Mouse (Mus musculus): ENCODE measurements around the gene Sowahc. TPM values are rescaled to one million over a fixed set of nuclear protein-coding genes. Genes with fewer than 3 reads are reported as not detected.

The Sowahc gene
- polyA plus RNA-seq, 1 experiment from 2014 or later, result 2.5 TPM

DNA sequence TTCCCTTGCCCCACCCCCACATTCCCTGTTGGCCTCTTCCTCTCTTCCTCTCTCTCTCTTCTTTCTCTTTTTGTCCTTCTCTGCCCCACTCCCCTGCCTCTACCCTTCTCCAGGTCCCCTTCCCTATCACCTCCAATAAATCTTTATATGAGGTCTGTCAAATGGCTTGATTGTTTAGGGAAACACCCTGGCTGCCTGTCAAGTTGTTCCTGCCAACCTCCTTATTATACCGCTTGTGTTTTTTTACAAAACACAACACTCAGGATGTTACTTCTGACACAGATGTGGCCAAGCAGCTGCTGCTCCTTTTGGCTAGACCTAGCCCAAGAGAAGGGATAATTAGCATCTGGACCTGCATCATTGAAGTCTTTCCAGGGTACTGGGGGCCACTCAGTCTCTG is 40.3 kb downstream of the Sowahc start:
- Histone ChIP-seq H3K36me3 (ENCODE audit: control insufficient read depth, insufficient read depth) (no peaks in the 10 kb centered on the region), H3K27me3 (ENCODE audit: control insufficient read depth, insufficient read depth, low read depth, low read length) (no peaks in the 10 kb centered on the region), H3K9me3 (replicated peaks; ENCODE audit: control insufficient read depth, low read length) (no peaks in the 10 kb centered on the region), H3K27ac (ENCODE audit: low read length) (no peak overlapping the region), H3K4me1 (ENCODE audit: control insufficient read depth, low read depth, low read length) (peaks cover 15% of the 10 kb centered on the region), H3K9ac (ENCODE audit: low read depth, low read length) (no peak overlapping the region), H3K4me2 (ENCODE audit: low read depth, low read length) (no peak overlapping the region), H3K4me3 (ENCODE audit: low read depth, low read length) (no peak overlapping the region)
- ATAC-seq (ENCODE audit: low read depth), result no peak
- 61% methylated on average over 1 of the region's 1 CpGs for WGBS (ENCODE audit: insufficient replicate concordance)

DNA sequence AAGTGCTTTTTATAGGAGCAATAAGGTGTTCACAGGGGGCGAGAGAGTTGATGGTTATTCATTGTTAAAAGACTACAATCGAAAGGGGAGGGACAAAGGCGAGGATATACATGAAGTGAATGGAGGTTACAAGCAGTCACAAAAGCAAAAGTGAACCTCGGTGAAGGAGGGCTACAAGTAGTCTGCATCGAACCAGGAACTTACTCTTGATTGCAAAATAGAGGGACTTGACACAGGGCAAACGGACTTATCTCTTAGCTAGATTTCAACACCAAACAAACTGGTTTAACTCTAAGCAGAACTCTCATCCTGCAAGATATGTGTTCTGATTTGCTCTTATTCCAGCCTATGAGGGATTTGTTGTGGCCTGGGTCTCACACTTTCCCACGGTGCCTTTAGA is 41.2 kb downstream of the Sowahc start:
- ATAC-seq (ENCODE audit: low read depth), result no peak
- Histone ChIP-seq H3K27me3 (ENCODE audit: control insufficient read depth, insufficient read depth, low read depth, low read length) (no peaks in the 10 kb centered on the region), H3K27ac (ENCODE audit: low read length) (0 out of 2 replicates have a peak overlapping the region, but pooled peaks have one; percentile 27), H3K9me3 (replicated peaks; ENCODE audit: control insufficient read depth, low read length) (no peaks in the 10 kb centered on the region), H3K4me1 (ENCODE audit: control insufficient read depth, low read depth, low read length) (peaks cover 15% of the 10 kb centered on the region), H3K9ac (ENCODE audit: low read depth, low read length) (no peak overlapping the region), H3K36me3 (ENCODE audit: control insufficient read depth, insufficient read depth) (no peaks in the 10 kb centered on the region), H3K4me2 (ENCODE audit: low read depth, low read length) (no peak overlapping the region), H3K4me3 (ENCODE audit: low read depth, low read length) (no peak overlapping the region)
- 42% methylated on average over 7 of the region's 7 CpGs for WGBS (ENCODE audit: insufficient replicate concordance)

DNA sequence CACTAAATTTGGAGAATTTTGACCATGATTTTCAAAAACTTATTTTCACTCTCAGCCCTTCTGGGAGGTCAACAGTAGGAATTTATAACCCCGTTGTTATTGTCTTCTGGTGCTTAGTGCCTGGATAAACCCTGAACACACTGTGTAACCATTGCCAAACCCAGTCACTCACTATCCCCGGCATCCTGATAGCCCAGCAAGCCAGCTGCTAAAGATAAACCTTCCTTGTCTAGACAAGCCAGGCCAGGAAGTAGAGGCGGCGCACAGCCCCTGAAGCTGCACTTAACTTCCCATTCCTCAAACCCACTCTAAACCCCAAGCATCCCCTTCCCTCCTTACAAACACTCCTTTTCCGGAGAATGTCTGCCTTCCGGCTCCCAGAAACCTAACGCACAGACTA is 43.3 kb downstream of the Sowahc start:
- WGBS (ENCODE audit: insufficient replicate concordance), result 3% methylated on average over 7 of the region's 7 CpGs
- no peaks in the 10 kb centered on the region for H3K36me3 ChIP-seq (ENCODE audit: control insufficient read depth, insufficient read depth)
- H3K4me2 ChIP-seq (ENCODE audit: low read depth, low read length), result no peak overlapping the region
- H3K27me3 ChIP-seq (ENCODE audit: control insufficient read depth, insufficient read depth, low read depth, low read length), result no peaks in the 10 kb centered on the region
- H3K4me3 ChIP-seq (ENCODE audit: low read depth, low read length), result no peak overlapping the region
- H3K9me3 ChIP-seq (replicated peaks; ENCODE audit: control insufficient read depth, low read length), result no peaks in the 10 kb centered on the region
- no peak overlapping the region for H3K9ac ChIP-seq (ENCODE audit: low read depth, low read length)
- H3K4me1 ChIP-seq (ENCODE audit: control insufficient read depth, low read depth, low read length), result peaks cover 15% of the 10 kb centered on the region
- H3K27ac ChIP-seq (ENCODE audit: low read length), result peak overlapping the region; percentile 65; the same call in 1 of the 2 replicates
- peak; percentile 31; the same call in 1 of the 2 replicates for ATAC-seq (ENCODE audit: low read depth)

GRCm38 (mm10) chr10:59265674-59266073 is 43.9 kb downstream of the Sowahc start:
- Histone ChIP-seq H3K27ac (ENCODE audit: low read length) (peak overlapping the region; percentile 73), H3K4me3 (ENCODE audit: low read depth, low read length) (no peak overlapping the region), H3K27me3 (ENCODE audit: control insufficient read depth, insufficient read depth, low read depth, low read length) (no peaks in the 10 kb centered on the region), H3K36me3 (ENCODE audit: control insufficient read depth, insufficient read depth) (no peaks in the 10 kb centered on the region), H3K9ac (ENCODE audit: low read depth, low read length) (no peak overlapping the region), H3K4me2 (ENCODE audit: low read depth, low read length) (0 out of 2 replicates have a peak overlapping the region, but pooled peaks have one; percentile 11), H3K9me3 (replicated peaks; ENCODE audit: control insufficient read depth, low read length) (no peaks in the 10 kb centered on the region), H3K4me1 (ENCODE audit: control insufficient read depth, low read depth, low read length) (peaks cover 15% of the 10 kb centered on the region)
- no peak for ATAC-seq (ENCODE audit: low read depth)
- WGBS (ENCODE audit: insufficient replicate concordance), result 18% methylated on average over 4 of the region's 4 CpGs

- H3K4me2 ChIP-seq (ENCODE audit: low read depth, low read length), result 0 out of 2 replicates have a peak overlapping the region, but pooled peaks have one; percentile 11
- no peak overlapping the region for H3K4me3 ChIP-seq (ENCODE audit: low read depth, low read length)
- ATAC-seq (ENCODE audit: low read depth), result peak; percentile 39; the same call in 1 of the 2 replicates
- H3K9ac ChIP-seq (ENCODE audit: low read depth, low read length), result no peak overlapping the region
- H3K27ac ChIP-seq (ENCODE audit: low read length), result peak overlapping the region; percentile 73
- WGBS (ENCODE audit: insufficient replicate concordance), result 55% methylated on average over 1 of the region's 1 CpGs
- no peaks in the 10 kb centered on the region for H3K9me3 ChIP-seq (replicated peaks; ENCODE audit: control insufficient read depth, low read length)
- peaks cover 15% of the 10 kb centered on the region for H3K4me1 ChIP-seq (ENCODE audit: control insufficient read depth, low read depth, low read length)
- H3K36me3 ChIP-seq (ENCODE audit: control insufficient read depth, insufficient read depth), result no peaks in the 10 kb centered on the region
- H3K27me3 ChIP-seq (ENCODE audit: control insufficient read depth, insufficient read depth, low read depth, low read length), result no peaks in the 10 kb centered on the region
These were observed 44.3 kb downstream of the Sowahc start for GRCm38 (mm10) chr10:59266097-59266496.

GRCm38 (mm10) chr10:59267275-59267674 is 45.5 kb downstream of the Sowahc start:
- no peak overlapping the region for H3K27ac ChIP-seq (ENCODE audit: low read length)

DNA sequence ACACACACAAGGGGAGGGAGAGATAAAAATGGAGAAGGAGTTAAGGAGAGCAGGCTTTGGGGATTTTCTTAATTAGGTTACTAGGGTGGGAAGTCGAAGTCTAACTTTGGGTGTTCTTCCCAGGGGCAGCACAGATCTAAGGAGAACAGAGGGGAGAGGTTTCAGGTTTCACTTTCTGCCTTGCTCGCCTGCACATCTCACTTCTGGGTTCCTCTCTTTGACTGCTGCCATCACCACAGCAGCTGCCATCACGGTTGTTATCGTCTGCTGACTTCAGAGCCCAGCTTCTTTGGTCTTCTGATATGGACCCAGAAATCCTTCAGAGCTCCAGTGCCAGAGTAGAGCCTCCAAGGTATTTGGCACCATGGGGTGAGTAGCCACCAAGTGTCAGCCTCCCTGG is 46.4 kb downstream of the Sowahc start:
- Histone ChIP-seq H3K27ac (ENCODE audit: low read length) (no peak overlapping the region), H3K4me2 (ENCODE audit: low read depth, low read length) (no peak overlapping the region)

More at GRCm38 (mm10) chr10:59267275-59267674, 45.5 kb downstream of the Sowahc start:
- Histone ChIP-seq H3K4me1 (ENCODE audit: control insufficient read depth, low read depth, low read length) (peaks cover 15% of the 10 kb centered on the region), H3K4me2 (ENCODE audit: low read depth, low read length) (no peak overlapping the region), H3K9ac (ENCODE audit: low read depth, low read length) (no peak overlapping the region), H3K36me3 (ENCODE audit: control insufficient read depth, insufficient read depth) (no peaks in the 10 kb centered on the region), H3K27me3 (ENCODE audit: control insufficient read depth, insufficient read depth, low read depth, low read length) (no peaks in the 10 kb centered on the region), H3K9me3 (replicated peaks; ENCODE audit: control insufficient read depth, low read length) (no peaks in the 10 kb centered on the region), H3K4me3 (ENCODE audit: low read depth, low read length) (no peak overlapping the region)
- WGBS (ENCODE audit: insufficient replicate concordance), result 62% methylated on average over 2 of the region's 2 CpGs
- ATAC-seq (ENCODE audit: low read depth), result no peak

DNA sequence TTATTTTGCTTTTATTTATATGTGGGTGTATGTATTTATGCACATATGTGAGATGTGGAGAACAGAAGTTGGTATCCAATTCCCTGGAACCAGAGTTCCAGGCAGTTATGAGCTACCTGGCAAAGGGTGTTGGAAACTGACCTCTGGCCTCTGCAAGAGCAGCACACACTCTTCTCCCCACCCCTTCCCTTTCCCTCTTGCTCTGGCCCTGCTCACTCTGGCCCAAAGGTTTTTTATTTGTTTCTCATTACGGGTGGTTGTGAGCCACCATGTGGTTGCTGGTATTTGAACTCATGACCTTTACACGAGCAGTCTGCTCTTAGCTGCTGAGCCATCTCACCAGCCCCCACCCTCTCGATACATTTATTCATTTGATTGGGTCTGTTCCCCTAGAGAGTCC is 47.0 kb downstream of the Sowahc start:
- Histone ChIP-seq H3K9ac (ENCODE audit: low read depth, low read length) (no peak overlapping the region), H3K27ac (ENCODE audit: low read length) (no peak overlapping the region), H3K4me2 (ENCODE audit: low read depth, low read length) (no peak overlapping the region), H3K36me3 (ENCODE audit: control insufficient read depth, insufficient read depth) (no peaks in the 10 kb centered on the region), H3K9me3 (replicated peaks; ENCODE audit: control insufficient read depth, low read length) (no peaks in the 10 kb centered on the region), H3K4me1 (ENCODE audit: control insufficient read depth, low read depth, low read length) (peaks cover 12% of the 10 kb centered on the region), H3K4me3 (ENCODE audit: low read depth, low read length) (no peak overlapping the region), H3K27me3 (ENCODE audit: control insufficient read depth, insufficient read depth, low read depth, low read length) (no peaks in the 10 kb centered on the region)
- ATAC-seq (ENCODE audit: low read depth), result no peak
- 44% methylated on average over 3 of the region's 3 CpGs for WGBS (ENCODE audit: insufficient replicate concordance)

More for the DNA sequence above, 46.4 kb downstream of the Sowahc start:
- H3K9ac ChIP-seq (ENCODE audit: low read depth, low read length), result no peak overlapping the region
- no peaks in the 10 kb centered on the region for H3K9me3 ChIP-seq (replicated peaks; ENCODE audit: control insufficient read depth, low read length)
- no peak overlapping the region for H3K4me3 ChIP-seq (ENCODE audit: low read depth, low read length)
- WGBS (ENCODE audit: insufficient replicate concordance), result 40% methylated on average over 4 of the region's 4 CpGs
- peaks cover 15% of the 10 kb centered on the region for H3K4me1 ChIP-seq (ENCODE audit: control insufficient read depth, low read depth, low read length)
- H3K36me3 ChIP-seq (ENCODE audit: control insufficient read depth, insufficient read depth), result no peaks in the 10 kb centered on the region
- no peaks in the 10 kb centered on the region for H3K27me3 ChIP-seq (ENCODE audit: control insufficient read depth, insufficient read depth, low read depth, low read length)
- ATAC-seq (ENCODE audit: low read depth), result no peak

DNA sequence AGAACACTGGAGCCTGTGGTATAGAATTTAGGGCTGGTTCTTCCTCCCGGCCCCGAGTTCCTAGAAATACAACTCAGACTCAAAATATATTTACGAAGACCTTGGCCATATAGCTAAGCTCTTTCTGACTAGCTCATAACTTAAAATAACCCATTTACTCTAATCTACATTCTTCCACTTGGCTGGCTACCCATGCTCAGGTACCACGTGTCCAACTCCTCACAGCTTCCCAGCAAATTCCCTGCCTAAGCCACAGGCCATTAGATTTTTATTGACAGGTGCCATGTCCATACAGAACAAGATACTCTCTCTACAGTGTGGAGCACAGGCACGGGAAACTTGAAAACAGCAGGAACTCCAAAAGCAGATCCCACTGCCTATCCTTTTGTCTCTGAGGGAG is 54.0 kb downstream of the Sowahc start:
- no peak overlapping the region for H3K27ac ChIP-seq (ENCODE audit: low read length)
- H3K4me3 ChIP-seq (ENCODE audit: low read depth, low read length), result no peak overlapping the region
- WGBS (ENCODE audit: insufficient replicate concordance), result 68% methylated on average over 5 of the region's 5 CpGs
- H3K36me3 ChIP-seq (ENCODE audit: control insufficient read depth, insufficient read depth), result no peaks in the 10 kb centered on the region
- no peaks in the 10 kb centered on the region for H3K9me3 ChIP-seq (replicated peaks; ENCODE audit: control insufficient read depth, low read length)
- H3K4me2 ChIP-seq (ENCODE audit: low read depth, low read length), result no peak overlapping the region
- H3K27me3 ChIP-seq (ENCODE audit: control insufficient read depth, insufficient read depth, low read depth, low read length), result no peaks in the 10 kb centered on the region
- no peak for ATAC-seq (ENCODE audit: low read depth)
- H3K9ac ChIP-seq (ENCODE audit: low read depth, low read length), result no peak overlapping the region
- no peaks in the 10 kb centered on the region for H3K4me1 ChIP-seq (ENCODE audit: control insufficient read depth, low read depth, low read length)
